Mouse (Mus musculus) left cerebral cortex, postnatal 14 days (tissue): ENCODE data around the gene Mbd4. TPM values are rescaled to one million over a fixed set of nuclear protein-coding genes. Genes with fewer than 3 reads are reported as not detected.

Source experiments
- total RNA-seq, 2 experiments: library from RNA; stranded (reverse); gene quantifications; 2 replicates each; pipeline ENCODE4 v1.2.3; 2021

Mbd4 gene
- total RNA-seq, 2 experiments from 2014 or later = 7.4 to 8.1 TPM

Other genes starting within 250 kb of the Mbd4 start
- gene Raf1, start 176.7 kb downstream of the Mbd4 start, total RNA-seq = 100 to 1,000 TPM; 101 to 109 TPM
- gene Tmem40, start 91.0 kb downstream of the Mbd4 start, total RNA-seq = 1 to 10 TPM; 2.1 TPM
- gene Cand2, start 78.8 kb downstream of the Mbd4 start, total RNA-seq = 1 to 10 TPM; 2.0 to 2.6 TPM
- gene Rpl32, start 44.6 kb downstream of the Mbd4 start, total RNA-seq = 100 to 1,000 TPM; 508 TPM
- gene Efcab12, start 15.0 kb downstream of the Mbd4 start, total RNA-seq = 1 to 10 TPM; 3.4 to 4.8 TPM
- gene Ift122, start 99 bp upstream of the Mbd4 start, total RNA-seq = 10 to 100 TPM; 31.6 to 35.1 TPM
- gene Rho, start 78.4 kb upstream of the Mbd4 start, total RNA-seq = under 1 TPM; 0.25 to 0.64 TPM
- not detected for gene H1foo, start 91.6 kb upstream of the Mbd4 start, total RNA-seq
- gene Plxnd1, start 141.6 kb upstream of the Mbd4 start, total RNA-seq = 100 to 1,000 TPM; 156 to 174 TPM